In genomic region chr12:112510365-112510732, GRCm38 (mm10) we compare ENCODE assay signal across 10 mouse cellular contexts. TPM values are rescaled to one million over a fixed set of nuclear protein-coding genes. Genes with fewer than 3 reads are reported as not detected.
DNase-seq lines count a peak whose midpoint lies in the region; ATAC-seq and TF ChIP-seq lines count a peak whose summit lies in the region.
"Had no signal": no experiment of that assay in that cellular context is flagged by ENCODE, and none has a peak within 500 bp of the region (broad histone marks: within the 10 kb centered on the region; RNA-seq: fewer than 3 reads in every experiment).

No protein-coding gene starts in this region.

- H3K36me3 ChIP-seq in liver, embryonic 12.5 days: no peaks in the 10 kb centered on the region
- H3K36me3 ChIP-seq in embryonic facial prominence, embryonic 15.5 days: no peaks in the 10 kb centered on the region
- no peaks in the 10 kb centered on the region for H3K36me3 ChIP-seq in intestine, embryonic 16.5 days (ENCODE audit: control insufficient read depth, insufficient read depth, low read length)
- H3K36me3 ChIP-seq: liver, embryonic 13.5 days had no signal

- TF ChIP-seq CTCF in olfactory bulb, adult 2 months (IDR thresholded peaks at IDR 0.05; ENCODE audit: insufficient read depth, low read depth, low read length): no peak

- intact Hi-C loops in gastrocnemius, postnatal 14 days (cut with DNase I; ENCODE audit: low total_unique reads): no loop called here

- peak overlapping the region; percentile 60 for H3K4me2 ChIP-seq in liver, embryonic 12.5 days
- peak overlapping the region; percentile 66; the same call in 1 of the 2 replicates for H3K4me2 ChIP-seq in embryonic facial prominence, embryonic 15.5 days (replicated peaks)
- peak overlapping the region; percentile 53; the same call in 1 of the 2 replicates for H3K4me2 ChIP-seq in intestine, embryonic 16.5 days (ENCODE audit: low read depth, low read length)

- TF ChIP-seq POLR2A in olfactory bulb, adult 2 months (IDR thresholded peaks at IDR 0.05; ENCODE audit: insufficient read depth, low read depth, low read length): no peak

- H3K27me3 ChIP-seq in liver, embryonic 12.5 days (replicated peaks): peaks cover 63% of the 10 kb centered on the region
- peaks cover 44% of the 10 kb centered on the region for H3K27me3 ChIP-seq in embryonic facial prominence, embryonic 15.5 days
- peaks cover 12% of the 10 kb centered on the region; the same call in 1 of the 2 replicates for H3K27me3 ChIP-seq in intestine, embryonic 16.5 days (replicated peaks; ENCODE audit: control insufficient read depth, insufficient read depth, low read length)

- H3K27ac ChIP-seq in liver, embryonic 12.5 days: no peak overlapping the region
- H3K27ac ChIP-seq in embryonic facial prominence, embryonic 15.5 days (replicated peaks): no peak overlapping the region
- no peak overlapping the region for H3K27ac ChIP-seq in intestine, embryonic 16.5 days (ENCODE audit: low read length)
- peak overlapping the region; percentile 76 for H3K27ac ChIP-seq in olfactory bulb, adult 2 months (ENCODE audit: insufficient read depth, low read depth, low read length)
- H3K27ac ChIP-seq: liver, embryonic 13.5 days had no signal

- ATAC-seq in liver, embryonic 12.5 days: no peak
- ATAC-seq in embryonic facial prominence, embryonic 15.5 days (ENCODE audit: insufficient number of reproducible peaks, low FRiP score, low TSS enrichment, low read depth): no peak
- no peak for ATAC-seq in intestine, embryonic 16.5 days

- peaks cover 6% of the 10 kb centered on the region; the same call in 1 of the 2 replicates for H3K4me1 ChIP-seq in liver, embryonic 12.5 days
- 0 out of 2 replicates have a peak, but pooled peaks cover 8% of the 10 kb centered on the region for H3K4me1 ChIP-seq in embryonic facial prominence, embryonic 15.5 days
- no peaks in the 10 kb centered on the region for H3K4me1 ChIP-seq in intestine, embryonic 16.5 days (ENCODE audit: control insufficient read depth, insufficient read depth, low read length)
- peaks cover 45% of the 10 kb centered on the region for H3K4me1 ChIP-seq in olfactory bulb, adult 2 months (ENCODE audit: control insufficient read depth, insufficient read depth, low read length)
- H3K4me1 ChIP-seq: liver, embryonic 13.5 days had no signal

- H3K9me3 ChIP-seq in liver, embryonic 12.5 days (replicated peaks): no peaks in the 10 kb centered on the region
- no peaks in the 10 kb centered on the region for H3K9me3 ChIP-seq in embryonic facial prominence, embryonic 15.5 days (replicated peaks)
- H3K9me3 ChIP-seq in intestine, embryonic 16.5 days (ENCODE audit: control insufficient read depth, low read length): no peaks in the 10 kb centered on the region
- H3K9me3 ChIP-seq: liver, embryonic 13.5 days had no signal

- no peak for DNase-seq in liver
- no peak for DNase-seq in layer of hippocampus, adult 9-10 months (ENCODE audit: low spot score)
- DNase-seq in gastrocnemius, postnatal 14 days: no peak
- DNase-seq: liver, embryonic 13.5 days had no signal

- H3K4me3 ChIP-seq in liver, embryonic 12.5 days: no peak overlapping the region
- H3K4me3 ChIP-seq in embryonic facial prominence, embryonic 15.5 days (replicated peaks): peak overlapping the region; percentile 39; the same call in 1 of the 2 replicates
- H3K4me3 ChIP-seq in intestine, embryonic 16.5 days (ENCODE audit: low read length): no peak overlapping the region
- peak overlapping the region; percentile 60 for H3K4me3 ChIP-seq in olfactory bulb, adult 2 months (ENCODE audit: insufficient read depth, low read depth, low read length)
- H3K4me3 ChIP-seq: liver, embryonic 13.5 days had no signal

- WGBS in liver, embryonic 12.5 days (ENCODE audit: insufficient replicate concordance): 25% methylated on average over 7 of the region's 7 CpGs
- WGBS in embryonic facial prominence, embryonic 15.5 days: 16% methylated on average over 7 of the region's 7 CpGs
- 14% methylated on average over 7 of the region's 7 CpGs for WGBS in intestine, embryonic 16.5 days
- 12% methylated on average over 7 of the region's 7 CpGs for WGBS in olfactory bulb, adult 2 months

- no peak overlapping the region for H3K9ac ChIP-seq in liver, embryonic 12.5 days
- no peak overlapping the region for H3K9ac ChIP-seq in embryonic facial prominence, embryonic 15.5 days
- no peak overlapping the region for H3K9ac ChIP-seq in intestine, embryonic 16.5 days (ENCODE audit: low read depth, low read length)
- H3K9ac ChIP-seq: liver, embryonic 13.5 days had no signal

RNA-seq across cellular contexts. Expression of gene Tmem179, which starts 6.2 kb away (rescaled TPM):
- 0.31 and 0.38 TPM in 2 replicates for polyA plus RNA-seq in liver, embryonic 12.5 days (2016; fragmentation: Nextera tagmentation; extraction: Ambion mirVana)
- polyA plus RNA-seq in embryonic facial prominence, embryonic 15.5 days (2015; fragmentation: Nextera tagmentation; extraction: Ambion mirVana): 0.45 TPM in 2 replicates
- 2.5 and 2.8 TPM in 2 replicates for polyA plus RNA-seq in intestine, embryonic 16.5 days (2015; fragmentation: Nextera tagmentation; extraction: Ambion mirVana)
- polyA plus RNA-seq in olfactory bulb, adult 2 months (2012; ENCODE audit: insufficient read depth, insufficient read length, low replicate concordance, missing spikeins): not detected in 2 replicates
- not detected for total RNA-seq in gastrocnemius, postnatal 14 days (2021)
- total RNA-seq: heart, adult 8-10 months had no signal

RNA-seq across cellular contexts. Expression of gene A530016L24Rik, which starts 21.1 kb away (rescaled TPM):
- polyA plus RNA-seq in liver, embryonic 12.5 days (2016; fragmentation: Nextera tagmentation; extraction: Ambion mirVana): not detected in 2 replicates
- polyA plus RNA-seq in embryonic facial prominence, embryonic 15.5 days (2015; fragmentation: Nextera tagmentation; extraction: Ambion mirVana): 0.48 and 0.49 TPM in 2 replicates
- polyA plus RNA-seq in intestine, embryonic 16.5 days (2015; fragmentation: Nextera tagmentation; extraction: Ambion mirVana): 0.10 and 0.18 TPM in 2 replicates
- not detected in 2 replicates for polyA plus RNA-seq in olfactory bulb, adult 2 months (2012; ENCODE audit: insufficient read depth, insufficient read length, low replicate concordance, missing spikeins)
- under 1 TPM; 0.82 to 0.96 TPM for total RNA-seq in gastrocnemius, postnatal 14 days (2021)
- total RNA-seq: MEL had no signal

Comparison
In these comparisons a context has a peak if more than half of its experiments do, and no peak if none do; other contexts are left out.
1. H3K4me3 ChIP-seq: peak in embryonic facial prominence, embryonic 15.5 days (single experiment) and olfactory bulb, adult 2 months (single experiment); none in liver, embryonic 12.5 days (single experiment) and intestine, embryonic 16.5 days (single experiment).
2. Peak in every context shown above with its lines, with median percentiles within 50 percentile points of each other: H3K4me2 ChIP-seq.